Mouse (Mus musculus) lung, adult 18-20 months (tissue): ENCODE measurements at regions not wholly inside any gene's neighbourhood (a gene's known extent, or its start where the extent isn't known, plus 50 kb on each side); places are given as distances from the start of the nearest gene placed in this dataset.

Experiments used
- DNase-seq, 2 experiments: peaks; one replicate each; pipeline ENCODE4 v3.0.0; 2022; ENCODE audit warnings: mixed read lengths in 2 of 2

DNA sequence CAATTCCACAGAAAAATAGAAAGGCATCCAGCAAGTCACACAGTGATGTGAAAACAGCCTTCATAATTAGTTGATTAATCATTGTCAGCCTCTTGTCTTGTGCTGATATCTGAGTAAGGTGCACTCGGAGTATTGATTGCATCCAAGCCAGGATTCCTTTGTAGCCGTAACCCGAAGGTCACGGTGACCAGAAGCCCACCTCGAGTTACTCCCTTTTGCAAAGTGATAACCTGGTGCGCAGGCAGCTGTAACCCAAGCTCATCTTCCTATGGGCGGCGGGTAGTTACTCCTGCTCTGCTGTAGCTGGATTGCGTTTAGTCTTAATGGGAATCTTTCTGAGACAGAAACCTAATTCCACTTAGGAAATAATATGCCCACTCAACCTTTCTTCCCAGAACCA is 107.0 kb downstream of the Qrsl1 start:
- no peak for DNase-seq

GRCm38 (mm10) chr10:43800077-43800476 is 101.5 kb downstream of the Qrsl1 start:
- no peak for DNase-seq

DNA sequence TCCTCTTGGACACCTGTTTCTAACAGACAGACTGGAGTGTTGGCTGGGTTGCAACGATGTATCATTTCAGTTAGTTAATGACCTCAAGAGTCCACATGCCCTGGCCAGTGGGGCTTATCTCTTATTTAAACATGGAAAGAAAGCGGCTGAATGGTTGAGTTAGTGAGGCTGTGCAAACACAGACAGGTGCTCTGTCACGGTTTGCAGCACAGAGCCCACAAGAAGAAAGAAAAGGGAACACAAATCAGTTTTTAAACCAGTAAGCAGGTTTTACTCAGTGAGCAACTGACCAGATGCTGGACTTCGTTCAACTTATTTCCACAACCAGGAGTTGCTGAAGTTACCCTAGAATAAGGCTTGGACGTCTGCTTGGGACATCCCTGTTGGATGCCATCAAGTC is 86.3 kb downstream of the Qrsl1 start:
- DNase-seq: no peak

DNA sequence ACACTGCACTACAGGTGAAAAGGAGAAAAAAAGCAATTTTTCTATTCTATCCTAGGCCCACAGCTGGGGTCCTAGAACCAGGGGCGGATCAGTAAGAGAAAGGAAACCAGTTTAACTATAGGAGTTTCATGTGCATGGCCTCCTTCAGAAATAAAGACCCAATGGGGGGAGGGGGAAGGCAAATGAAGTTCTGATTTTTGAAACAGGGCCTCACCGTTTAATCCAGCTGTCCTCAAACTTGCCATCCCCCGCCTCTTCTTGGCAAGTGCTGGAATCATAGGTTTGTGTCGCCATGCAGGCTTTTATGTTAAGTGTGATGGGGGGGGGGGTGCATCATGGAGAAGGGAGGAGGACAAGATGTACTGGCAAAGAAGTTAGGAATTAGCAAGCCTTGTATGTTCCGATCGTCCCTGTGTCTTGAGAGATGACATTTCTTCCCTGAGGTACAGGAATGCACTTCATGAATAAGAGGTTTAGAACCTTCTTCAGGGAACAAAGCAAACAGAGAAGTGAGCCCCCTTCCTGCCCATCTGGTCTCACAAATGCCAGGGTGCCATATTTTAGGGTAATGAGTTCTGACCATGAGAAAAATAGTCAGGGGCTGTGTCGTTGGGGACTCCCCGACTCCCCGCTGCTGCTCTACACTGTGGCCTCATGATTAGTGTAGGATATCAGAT is 83.9 kb downstream of the Qrsl1 start:
- DNase-seq: no peak

DNA sequence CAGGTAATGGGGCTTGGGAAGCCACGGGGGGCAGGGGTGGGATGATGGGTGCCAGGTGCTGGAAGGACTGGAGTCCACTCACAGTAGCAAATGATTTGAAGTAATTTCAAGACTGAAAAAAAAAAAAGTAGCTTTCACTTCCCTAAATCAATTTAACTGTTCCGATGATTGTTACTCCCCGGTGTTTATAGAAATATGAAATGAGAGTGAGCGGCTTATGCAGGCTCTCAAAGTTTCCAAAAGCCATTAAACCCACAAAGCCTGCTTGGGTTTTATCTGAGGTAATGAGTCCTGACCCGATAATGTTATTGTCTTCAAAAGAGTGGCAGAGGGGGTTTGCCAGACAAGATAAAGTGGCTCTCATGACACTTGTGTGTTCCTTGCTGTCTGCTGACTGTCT is 82.9 kb downstream of the Qrsl1 start:
- DNase-seq: no peak

DNA sequence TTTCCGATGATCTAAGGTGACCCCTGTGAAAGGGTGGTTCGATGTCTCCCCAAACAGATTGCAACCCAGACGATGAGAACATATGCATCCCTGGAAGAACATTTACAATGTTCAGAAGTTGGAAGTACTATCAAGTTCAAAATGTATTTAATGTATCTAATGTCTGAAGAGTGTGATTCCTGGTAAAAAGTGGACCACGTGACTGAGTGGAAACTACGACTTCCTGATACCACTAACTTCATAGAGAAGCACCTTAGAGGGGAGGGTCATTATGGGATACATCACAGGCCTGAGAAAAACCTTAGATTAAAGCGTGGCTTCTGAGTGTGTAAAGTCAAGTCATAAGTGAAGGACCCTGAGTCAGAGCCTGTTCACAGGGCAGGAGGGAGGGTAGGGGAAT is 82.1 kb downstream of the Qrsl1 start:
- DNase-seq: no peak

DNA sequence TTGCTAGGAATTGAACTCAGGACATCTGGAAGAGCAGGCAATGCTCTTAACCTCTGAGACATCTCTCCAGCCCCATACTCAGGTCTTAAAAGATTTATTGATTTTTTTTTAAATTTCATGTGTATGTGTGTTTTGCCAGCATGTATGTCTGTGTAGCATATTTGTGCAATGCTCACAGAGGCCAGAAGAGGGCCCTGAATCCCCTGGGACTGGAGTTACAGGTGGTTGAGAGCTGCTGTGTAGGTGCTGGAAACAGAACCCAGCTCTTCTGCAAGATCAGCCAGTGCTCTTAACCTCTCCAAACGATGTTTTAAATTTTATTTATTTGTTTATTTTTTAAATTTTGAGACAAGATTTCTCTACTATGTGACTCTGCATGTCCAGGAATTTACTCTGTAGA is 78.9 kb downstream of the Qrsl1 start:
- DNase-seq: no peak

DNA sequence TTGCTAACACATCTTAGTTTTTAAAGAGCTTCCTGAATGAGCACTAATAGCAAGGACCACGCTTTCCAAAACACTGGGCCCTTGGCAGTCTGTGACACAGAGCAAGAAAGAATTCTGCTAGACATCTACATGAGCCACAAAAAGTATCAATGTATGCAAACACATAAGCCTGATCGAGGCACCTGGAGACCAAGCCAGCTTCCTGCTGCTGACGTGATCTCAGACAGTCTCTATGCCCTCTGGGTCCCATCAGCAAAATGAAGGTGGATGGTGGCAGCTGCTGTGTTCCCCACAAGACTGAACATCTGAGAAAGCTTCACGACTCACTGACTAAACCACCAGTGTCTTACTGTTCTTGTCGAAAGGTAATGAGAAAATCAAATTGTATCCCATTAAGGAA is 77.5 kb downstream of the Qrsl1 start:
- no peak for DNase-seq
